Mouse (Mus musculus): ENCODE data around the gene Bricd5. TPM values are rescaled to one million over a fixed set of nuclear protein-coding genes. Genes with fewer than 3 reads are reported as not detected.
A peak's percentile ranks its signal among the peaks of the same experiment; 100 is the strongest.

Gene Bricd5
- polyA plus RNA-seq, 1 experiment from 2014 or later = not detected

GRCm38 (mm10) chr17:24514270-24515257 lies 40.9 kb downstream of the Bricd5 start:
- peaks cover 9% of the 10 kb centered on the region; the same call in 1 of the 2 replicates for H3K4me1 ChIP-seq
- H3K4me3 ChIP-seq = no peak overlapping the region
- H3K4me2 ChIP-seq = 0 out of 2 replicates have a peak overlapping the region, but pooled peaks have one; percentile 1
- 79% methylated on average over 24 of the region's 24 CpGs for WGBS (ENCODE audit: insufficient replicate concordance)
- ATAC-seq = 0 out of 2 replicates have a peak, but pooled peaks have one; percentile 34
- no peak overlapping the region for H3K9ac ChIP-seq
- H3K9me3 ChIP-seq (replicated peaks) = no peaks in the 10 kb centered on the region
- peaks cover 99% of the 10 kb centered on the region for H3K36me3 ChIP-seq
- peak overlapping the region; percentile 30 for H3K27ac ChIP-seq
- H3K27me3 ChIP-seq (replicated peaks) = no peaks in the 10 kb centered on the region

GRCm38 (mm10) chr17:24520450-24520849 lies 46.8 kb downstream of the Bricd5 start:
- no peak overlapping the region for H3K4me3 ChIP-seq
- H3K27me3 ChIP-seq (replicated peaks) = no peaks in the 10 kb centered on the region
- no peaks in the 10 kb centered on the region for H3K9me3 ChIP-seq (replicated peaks)
- no peak overlapping the region for H3K4me2 ChIP-seq
- peaks cover 85% of the 10 kb centered on the region for H3K36me3 ChIP-seq
- peaks cover 21% of the 10 kb centered on the region for H3K4me1 ChIP-seq
- H3K9ac ChIP-seq = no peak overlapping the region; the same call in 1 of the 2 replicates
- ATAC-seq = no peak
- 70% methylated on average over 4 of the region's 4 CpGs for WGBS (ENCODE audit: insufficient replicate concordance)
- 0 out of 2 replicates have a peak overlapping the region, but pooled peaks have one; percentile 4 for H3K27ac ChIP-seq

GRCm38 (mm10) chr17:24524734-24525133 lies 51.0 kb downstream of the Bricd5 start:
- Histone ChIP-seq H3K27me3 (replicated peaks) (no peaks in the 10 kb centered on the region), H3K27ac (no peak overlapping the region), H3K4me2 (no peak overlapping the region), H3K9ac (no peak overlapping the region), H3K9me3 (replicated peaks) (no peaks in the 10 kb centered on the region), H3K36me3 (peaks cover 51% of the 10 kb centered on the region), H3K4me3 (no peak overlapping the region), H3K4me1 (peaks cover 46% of the 10 kb centered on the region)
- WGBS (ENCODE audit: insufficient replicate concordance) = 78% methylated on average over 2 of the region's 2 CpGs
- no peak for ATAC-seq

Other genes with a start within 250 kb of the Bricd5 start
- 93.7 and 95.4 TPM in 2 replicates for gene Ccnf, start 222.4 kb upstream of the Bricd5 start, polyA plus RNA-seq (2016; fragmentation: Nextera tagmentation; extraction: Ambion mirVana)
- not detected in 2 replicates for gene Abca17, start 122.8 kb upstream of the Bricd5 start, polyA plus RNA-seq (2016; fragmentation: Nextera tagmentation; extraction: Ambion mirVana)
- gene Abca3, start 121.9 kb upstream of the Bricd5 start, polyA plus RNA-seq (2016; fragmentation: Nextera tagmentation; extraction: Ambion mirVana) = 21.1 and 22.6 TPM in 2 replicates
- gene Rnps1, start 59.3 kb upstream of the Bricd5 start, polyA plus RNA-seq (2016; fragmentation: Nextera tagmentation; extraction: Ambion mirVana) = 195 and 204 TPM in 2 replicates
- 92.1 and 100 TPM in 2 replicates for gene Eci1, start 47.2 kb upstream of the Bricd5 start, polyA plus RNA-seq (2016; fragmentation: Nextera tagmentation; extraction: Ambion mirVana)
- gene Dnase1l2, start 30.8 kb upstream of the Bricd5 start, polyA plus RNA-seq (2016; fragmentation: Nextera tagmentation; extraction: Ambion mirVana) = 0.70 and 0.96 TPM in 2 replicates
- gene E4f1, start 3.6 kb upstream of the Bricd5 start, polyA plus RNA-seq (2016; fragmentation: Nextera tagmentation; extraction: Ambion mirVana) = 19.2 and 20.7 TPM in 2 replicates
- gene Pgp, start 3.5 kb upstream of the Bricd5 start, polyA plus RNA-seq (2016; fragmentation: Nextera tagmentation; extraction: Ambion mirVana) = 99.5 and 101 TPM in 2 replicates
- 17.2 and 19.4 TPM in 2 replicates for gene Mlst8, start 5.2 kb downstream of the Bricd5 start, polyA plus RNA-seq (2016; fragmentation: Nextera tagmentation; extraction: Ambion mirVana)
- gene Caskin1, start 14.7 kb downstream of the Bricd5 start, polyA plus RNA-seq (2016; fragmentation: Nextera tagmentation; extraction: Ambion mirVana) = 0.14 and 0.32 TPM in 2 replicates
- gene Traf7, start 54.1 kb downstream of the Bricd5 start, polyA plus RNA-seq (2016; fragmentation: Nextera tagmentation; extraction: Ambion mirVana) = 52.2 and 55.4 TPM in 2 replicates
- 1.3 and 1.9 TPM in 2 replicates for gene Rab26, start 60.3 kb downstream of the Bricd5 start, polyA plus RNA-seq (2016; fragmentation: Nextera tagmentation; extraction: Ambion mirVana)
- 6.0 and 6.5 TPM in 2 replicates for gene Pkd1, start 76.0 kb downstream of the Bricd5 start, polyA plus RNA-seq (2016; fragmentation: Nextera tagmentation; extraction: Ambion mirVana)
- gene Tsc2, start 158.7 kb downstream of the Bricd5 start, polyA plus RNA-seq (2016; fragmentation: Nextera tagmentation; extraction: Ambion mirVana) = 30.8 and 35.0 TPM in 2 replicates
- 11.3 and 12.4 TPM in 2 replicates for gene Nthl1, start 158.8 kb downstream of the Bricd5 start, polyA plus RNA-seq (2016; fragmentation: Nextera tagmentation; extraction: Ambion mirVana)
- gene Slc9a3r2, start 176.4 kb downstream of the Bricd5 start, polyA plus RNA-seq (2016; fragmentation: Nextera tagmentation; extraction: Ambion mirVana) = 14.6 and 15.2 TPM in 2 replicates
- 0.33 TPM in 1 of 2 replicates, not detected in the other for gene Npw, start 184.6 kb downstream of the Bricd5 start, polyA plus RNA-seq (2016; fragmentation: Nextera tagmentation; extraction: Ambion mirVana)
- 19.7 and 20.4 TPM in 2 replicates for gene Zfp598, start 195.8 kb downstream of the Bricd5 start, polyA plus RNA-seq (2016; fragmentation: Nextera tagmentation; extraction: Ambion mirVana)
- gene Syngr3, start 216.1 kb downstream of the Bricd5 start, polyA plus RNA-seq (2016; fragmentation: Nextera tagmentation; extraction: Ambion mirVana) = 0.06 and 0.27 TPM in 2 replicates
- 51.4 and 52.5 TPM in 2 replicates for gene Gfer, start 222.3 kb downstream of the Bricd5 start, polyA plus RNA-seq (2016; fragmentation: Nextera tagmentation; extraction: Ambion mirVana)
- gene Noxo1, start 222.3 kb downstream of the Bricd5 start, polyA plus RNA-seq (2016; fragmentation: Nextera tagmentation; extraction: Ambion mirVana) = 0.51 and 0.58 TPM in 2 replicates
- gene Tbl3, start 233.8 kb downstream of the Bricd5 start, polyA plus RNA-seq (2016; fragmentation: Nextera tagmentation; extraction: Ambion mirVana) = 65.4 and 71.8 TPM in 2 replicates
- 0.19 and 0.46 TPM in 2 replicates for gene Rnf151, start 244.2 kb downstream of the Bricd5 start, polyA plus RNA-seq (2016; fragmentation: Nextera tagmentation; extraction: Ambion mirVana)
- gene Rps2, start 244.2 kb downstream of the Bricd5 start, polyA plus RNA-seq (2016; fragmentation: Nextera tagmentation; extraction: Ambion mirVana) = 1,444 and 1,454 TPM in 2 replicates